Mouse (Mus musculus) forebrain, embryonic 15.5 days (tissue): ENCODE data around the gene Cdh13. TPM values are rescaled to one million over a fixed set of nuclear protein-coding genes. Genes with fewer than 3 reads are reported as not detected.

Source experiments
- ATAC-seq: fragments of 200-750 bp; cut with Nextera tagmentation; replicated peaks from 2 replicates; pipeline ENCODE4 v1.8.0; 2017; ENCODE audit warnings: mild to moderate bottlenecking, moderate TSS enrichment, moderate library complexity
- H3K27ac ChIP-seq: fragments of 300-500 bp; sonication (generic); replicated peaks from 2 replicates; pipeline ENCODE4 v1.5.1; 2015; ENCODE audit warnings: mild to moderate bottlenecking, inconsistent platforms
- H3K27me3 ChIP-seq: fragments of 300-500 bp; sonication (generic); 2 replicates; pipeline ENCODE4 v1.6.1; 2015; ENCODE audit warnings: inconsistent platforms
- H3K36me3 ChIP-seq: fragments of 300-500 bp; sonication (generic); 2 replicates; pipeline ENCODE4 v1.6.1; 2015; ENCODE audit warnings: mild to moderate bottlenecking, inconsistent platforms
- H3K4me1 ChIP-seq: fragments of 300-500 bp; sonication (generic); 2 replicates; pipeline ENCODE4 v1.6.1; 2015; ENCODE audit warnings: inconsistent platforms
- H3K4me2 ChIP-seq: fragments of 300-500 bp; sonication (generic); replicated peaks from 2 replicates; pipeline ENCODE4 v1.6.1; 2015; ENCODE audit warnings: mild to moderate bottlenecking, inconsistent platforms
- H3K4me3 ChIP-seq: fragments of 300-500 bp; sonication (generic); 2 replicates; pipeline ENCODE4 v1.5.1; 2015; ENCODE audit warnings: mild to moderate bottlenecking, inconsistent platforms
- H3K9ac ChIP-seq: fragments of 300-500 bp; sonication (generic); replicated peaks from 2 replicates; pipeline ENCODE4 v1.6.1; 2015; ENCODE audit warnings: mild to moderate bottlenecking, inconsistent platforms
- H3K9me3 ChIP-seq: fragments of 300-500 bp; sonication (generic); 2 replicates; pipeline ENCODE4 v1.6.1; 2016; ENCODE audit warnings: inconsistent platforms
- WGBS: fragments of 180-500 bp; shearing (Covaris S2); methylation state at CpG from one replicate; pipeline ENCODE4 v1.1.7; 2015; ENCODE audit warnings: mixed read lengths; 5-methylcytosine and 5-hydroxymethylcytosine counted together
- polyA plus RNA-seq: library from polyadenylated mRNA; unstranded; fragments of >200 nt; fragmentation: Nextera tagmentation; extraction: Ambion mirVana; gene quantifications from 2 replicates; pipeline ENCODE4 v1.2.1, GENCODE M21; 2015

Gene Cdh13
- polyA plus RNA-seq, 1 experiment from 2014 or later, result 102 TPM

DNA sequence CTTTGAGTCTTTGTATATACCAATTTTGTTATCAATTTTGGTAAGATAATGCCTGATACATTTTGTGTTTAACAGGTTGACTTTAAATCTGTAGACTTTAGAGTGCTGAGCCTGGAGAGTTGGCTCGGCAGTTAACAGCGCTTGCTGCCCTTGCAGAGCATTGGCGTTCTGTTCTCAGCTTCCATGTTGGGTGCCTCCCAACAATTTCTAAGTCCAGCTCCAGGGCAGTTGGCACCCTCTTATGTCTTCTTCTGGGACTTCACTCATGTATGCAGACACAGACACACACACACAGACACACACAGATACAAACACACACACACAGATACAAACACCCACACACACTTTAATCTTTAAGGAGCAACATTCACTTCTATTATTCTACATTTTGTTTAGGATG is 672.6 kb downstream of the Cdh13 start:
- 76% methylated on average over 3 of the region's 3 CpGs for WGBS
- no peak for ATAC-seq
- H3K9ac ChIP-seq, result no peak overlapping the region
- no peaks in the 10 kb centered on the region for H3K36me3 ChIP-seq
- H3K4me3 ChIP-seq, result no peak overlapping the region
- no peaks in the 10 kb centered on the region for H3K9me3 ChIP-seq
- H3K27ac ChIP-seq, result no peak overlapping the region
- no peak overlapping the region for H3K4me2 ChIP-seq
- H3K27me3 ChIP-seq, result no peaks in the 10 kb centered on the region
- peaks cover 8% of the 10 kb centered on the region for H3K4me1 ChIP-seq

DNA sequence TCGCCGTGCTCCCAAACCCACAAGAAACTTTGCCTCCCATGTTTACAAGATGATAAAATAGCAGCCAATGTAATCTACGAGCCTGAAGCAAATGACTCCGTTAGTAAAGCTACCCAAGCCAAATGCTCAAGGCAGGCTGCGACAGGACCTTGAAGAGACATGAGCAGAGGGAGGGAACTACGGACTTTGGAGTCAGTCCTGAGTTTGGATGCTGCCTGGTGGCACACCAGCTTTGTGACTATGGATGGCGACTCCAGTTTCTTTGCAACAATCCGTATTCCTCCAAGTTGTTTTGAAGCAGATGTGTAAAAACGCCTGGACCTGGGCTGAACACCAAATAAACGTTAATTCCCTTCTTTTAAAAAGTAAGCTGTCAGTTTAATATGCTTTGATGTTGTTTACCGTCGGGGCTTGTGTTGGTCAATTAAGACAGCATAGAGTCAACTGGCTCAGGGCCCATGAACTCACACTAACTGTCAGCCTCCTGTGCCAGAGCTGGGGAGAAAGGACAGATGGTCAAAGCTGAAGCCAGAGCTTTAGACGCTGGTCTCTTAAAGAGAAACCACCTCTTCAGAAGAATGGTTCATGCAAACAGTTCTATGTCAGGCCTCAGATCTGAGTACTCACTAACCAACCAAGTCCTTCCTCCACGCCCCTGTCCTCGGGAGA is 678.5 kb downstream of the Cdh13 start:
- H3K9ac ChIP-seq, result no peak overlapping the region
- no peaks in the 10 kb centered on the region for H3K36me3 ChIP-seq
- 0 out of 2 replicates have a peak, but pooled peaks have one; percentile 46 for ATAC-seq
- H3K4me3 ChIP-seq, result no peak overlapping the region
- H3K4me2 ChIP-seq, result no peak overlapping the region
- H3K27me3 ChIP-seq, result no peaks in the 10 kb centered on the region
- no peaks in the 10 kb centered on the region for H3K9me3 ChIP-seq
- WGBS, result 65% methylated on average over 15 of the region's 15 CpGs
- peaks cover 9% of the 10 kb centered on the region; the same call in 1 of the 2 replicates for H3K4me1 ChIP-seq
- H3K27ac ChIP-seq, result no peak overlapping the region

DNA sequence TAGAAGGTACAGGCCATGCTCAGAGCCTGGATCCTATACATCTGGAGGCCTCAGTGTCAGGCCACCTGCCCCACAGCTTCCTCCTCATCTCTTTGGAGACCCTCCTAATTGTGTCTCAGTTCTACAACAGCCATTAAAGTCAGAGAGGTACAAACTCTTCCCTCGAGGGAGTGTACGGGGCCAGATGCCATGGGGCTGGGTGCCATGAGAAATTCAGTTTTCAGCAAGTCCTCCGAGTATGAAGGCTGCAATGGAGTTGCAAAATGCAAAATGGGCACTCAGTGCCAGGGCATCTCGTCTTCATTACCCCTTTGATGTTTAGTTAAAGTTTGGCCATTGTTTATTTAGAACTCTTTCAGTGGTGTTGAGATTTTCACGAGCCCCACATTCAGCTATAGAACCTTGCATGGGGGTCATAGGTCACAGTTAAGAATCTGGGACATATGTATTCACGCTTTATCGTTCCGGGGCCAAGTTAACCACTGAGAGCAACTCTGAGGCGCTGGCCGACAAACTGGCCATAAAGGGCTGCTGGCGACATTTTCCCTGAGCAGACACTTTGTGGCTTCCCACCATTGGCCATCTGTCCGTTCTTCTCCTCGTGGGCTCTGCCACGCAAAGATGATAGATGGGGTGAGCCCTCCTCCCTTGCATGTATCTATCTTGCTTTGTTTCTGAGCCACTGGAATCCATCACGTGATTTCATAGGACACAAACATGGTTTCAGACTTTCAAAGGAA is 681.7 kb downstream of the Cdh13 start:
- H3K9me3 ChIP-seq, result no peaks in the 10 kb centered on the region
- no peak overlapping the region for H3K4me3 ChIP-seq
- peaks cover 9% of the 10 kb centered on the region; the same call in 1 of the 2 replicates for H3K4me1 ChIP-seq
- ATAC-seq, result no peak
- no peaks in the 10 kb centered on the region for H3K36me3 ChIP-seq
- 86% methylated on average over 15 of the region's 15 CpGs for WGBS
- H3K27ac ChIP-seq, result no peak overlapping the region
- no peak overlapping the region for H3K9ac ChIP-seq
- no peaks in the 10 kb centered on the region for H3K27me3 ChIP-seq
- H3K4me2 ChIP-seq, result no peak overlapping the region

DNA sequence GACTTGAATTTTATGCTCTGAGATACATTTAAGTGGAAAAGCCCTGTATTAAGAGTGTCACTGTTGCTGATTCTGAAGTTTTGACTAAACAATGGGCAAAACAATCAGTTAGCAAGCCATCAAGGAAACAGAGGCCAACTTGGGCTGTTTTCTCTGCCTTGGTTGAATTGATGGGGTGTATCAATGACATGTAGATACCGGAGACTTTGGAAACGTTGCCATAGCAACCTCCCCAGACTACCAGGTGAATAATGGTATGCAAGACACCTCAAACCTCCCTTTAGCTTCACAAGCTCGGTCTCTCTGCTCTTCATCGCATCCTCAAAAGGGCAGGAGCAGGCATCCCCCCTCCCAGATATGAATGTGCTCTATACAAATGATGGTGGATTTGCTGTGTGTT is 685.4 kb downstream of the Cdh13 start:
- Histone ChIP-seq H3K4me2 (no peak overlapping the region), H3K27me3 (no peaks in the 10 kb centered on the region), H3K27ac (no peak overlapping the region), H3K36me3 (no peaks in the 10 kb centered on the region), H3K9ac (no peak overlapping the region), H3K4me1 (no peaks in the 10 kb centered on the region), H3K4me3 (no peak overlapping the region), H3K9me3 (no peaks in the 10 kb centered on the region)
- 60% methylated on average over 4 of the region's 4 CpGs for WGBS
- no peak for ATAC-seq

DNA sequence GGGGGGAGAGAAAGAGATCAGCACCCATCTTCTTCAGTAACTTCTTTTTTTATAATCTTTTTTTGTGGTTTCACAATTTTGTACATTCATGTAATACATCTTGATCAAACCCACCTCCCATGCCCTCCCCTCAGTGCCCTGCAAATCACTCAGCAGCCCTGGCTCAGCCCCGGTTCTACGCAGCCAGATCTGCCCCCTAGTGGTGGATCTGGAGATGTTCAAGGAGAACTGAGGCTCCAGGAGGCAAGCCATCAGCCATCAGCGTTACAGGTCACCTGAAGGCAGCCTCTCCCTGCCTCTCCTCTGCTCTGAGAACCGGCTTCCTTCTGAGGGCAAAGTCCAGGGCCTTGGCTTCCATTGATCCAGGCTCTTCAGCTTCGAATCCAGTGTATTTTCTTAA is 696.3 kb downstream of the Cdh13 start:
- Histone ChIP-seq H3K4me3 (no peak overlapping the region), H3K4me1 (no peaks in the 10 kb centered on the region), H3K27ac (no peak overlapping the region), H3K27me3 (no peaks in the 10 kb centered on the region), H3K4me2 (no peak overlapping the region), H3K9me3 (no peaks in the 10 kb centered on the region), H3K9ac (no peak overlapping the region), H3K36me3 (no peaks in the 10 kb centered on the region)
- no peak for ATAC-seq
- 24% methylated on average over 5 of the region's 5 CpGs for WGBS

DNA sequence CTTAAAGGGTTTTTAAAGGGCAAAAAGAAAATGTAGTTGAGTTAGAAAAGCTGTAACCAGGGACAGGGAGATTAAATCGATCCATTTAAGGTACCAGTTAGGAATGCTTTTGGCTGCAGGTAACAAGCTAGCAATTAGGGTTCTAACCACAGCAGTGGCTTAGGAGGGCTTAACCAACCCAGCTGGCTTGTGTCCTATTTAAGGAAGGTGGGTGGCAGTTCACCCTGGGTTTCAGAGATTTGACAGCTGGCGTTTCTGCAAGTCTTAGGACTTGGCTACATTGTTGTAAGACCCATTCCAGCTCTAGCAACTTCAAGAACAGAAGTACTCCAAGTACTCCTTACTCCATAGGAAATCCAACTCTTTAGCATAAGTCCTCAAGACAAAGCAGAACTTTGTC is 700.2 kb downstream of the Cdh13 start:
- Histone ChIP-seq H3K36me3 (no peaks in the 10 kb centered on the region), H3K9me3 (no peaks in the 10 kb centered on the region), H3K9ac (no peak overlapping the region), H3K4me2 (no peak overlapping the region), H3K4me3 (no peak overlapping the region), H3K27ac (no peak overlapping the region), H3K4me1 (no peaks in the 10 kb centered on the region), H3K27me3 (no peaks in the 10 kb centered on the region)
- 85% methylated on average over 2 of the region's 2 CpGs for WGBS
- ATAC-seq, result no peak

DNA sequence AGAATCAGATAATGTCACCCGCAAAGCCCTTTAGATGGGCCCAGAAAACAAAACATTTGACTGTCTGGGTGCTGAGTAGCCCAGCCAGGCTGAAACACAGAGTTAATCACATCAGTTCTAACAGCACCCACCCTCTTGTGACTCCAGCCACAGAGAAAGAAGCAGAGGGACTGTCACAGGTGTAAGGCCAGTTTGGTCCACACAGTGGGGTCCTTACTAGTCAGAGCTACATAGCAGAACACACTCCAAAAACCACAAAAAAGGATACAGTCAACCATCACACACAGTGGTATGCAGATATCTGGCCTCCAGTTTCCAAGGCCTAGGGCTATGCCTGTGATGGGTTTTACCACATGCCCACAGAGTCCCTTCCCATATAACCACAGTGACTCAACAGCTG is 703.3 kb downstream of the Cdh13 start:
- Histone ChIP-seq H3K27ac (no peak overlapping the region), H3K9me3 (no peaks in the 10 kb centered on the region), H3K9ac (no peak overlapping the region), H3K4me2 (no peak overlapping the region), H3K4me1 (no peaks in the 10 kb centered on the region), H3K27me3 (no peaks in the 10 kb centered on the region), H3K4me3 (no peak overlapping the region), H3K36me3 (no peaks in the 10 kb centered on the region)
- WGBS, result 87% methylated on average over 1 of the region's 1 CpGs
- ATAC-seq, result no peak

DNA sequence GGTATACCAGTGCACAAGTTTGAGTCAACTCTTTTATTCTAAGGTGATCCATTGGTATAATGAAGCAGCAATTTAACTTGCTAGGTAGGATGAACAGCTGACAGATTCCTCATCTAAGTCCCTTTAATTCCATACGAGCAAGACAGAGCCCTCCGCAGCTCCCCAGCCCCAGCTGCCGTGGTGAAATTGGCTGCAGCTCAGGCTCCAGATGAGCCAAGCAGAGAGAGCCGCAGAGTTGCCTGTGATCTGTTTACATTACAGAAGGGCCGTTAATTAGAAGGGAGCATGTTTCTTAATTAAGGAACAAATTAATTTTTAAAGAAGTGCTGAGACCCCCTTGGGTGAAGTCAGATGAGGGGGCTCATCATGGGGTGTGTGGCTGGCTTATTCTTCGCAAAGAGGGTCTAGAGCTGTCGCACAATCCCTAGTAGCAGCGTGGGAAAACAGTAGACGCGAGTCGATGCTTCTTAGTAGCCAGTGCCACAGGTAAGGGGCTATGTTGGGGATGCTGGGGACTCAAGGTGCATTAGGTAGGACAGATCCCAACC is 712.2 kb downstream of the Cdh13 start:
- Histone ChIP-seq H3K27ac (no peak overlapping the region), H3K4me3 (no peak overlapping the region), H3K4me2 (no peak overlapping the region), H3K9me3 (no peaks in the 10 kb centered on the region), H3K36me3 (no peaks in the 10 kb centered on the region), H3K27me3 (no peaks in the 10 kb centered on the region), H3K4me1 (peaks cover 5% of the 10 kb centered on the region), H3K9ac (no peak overlapping the region)
- 47% methylated on average over 11 of the region's 11 CpGs for WGBS
- ATAC-seq, result no peak

DNA sequence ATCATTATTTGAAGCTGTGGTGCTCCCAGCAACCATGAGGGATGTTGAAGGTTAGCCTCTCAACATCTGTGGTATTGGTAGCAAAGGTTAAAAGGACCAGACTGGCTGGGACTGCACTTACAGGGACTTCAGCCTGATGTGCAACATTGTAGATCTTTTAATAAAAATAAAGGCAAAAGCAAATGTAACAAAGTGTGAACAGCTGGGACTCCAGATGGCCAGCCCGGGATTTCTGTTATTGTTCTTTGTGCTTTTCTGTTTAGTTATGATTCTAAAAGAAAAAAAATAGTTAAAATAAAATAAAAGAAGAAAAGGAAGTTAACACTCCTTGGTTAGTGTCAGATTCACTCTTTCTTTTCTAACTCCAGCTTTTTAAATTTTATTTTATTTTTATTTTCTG is 717.1 kb downstream of the Cdh13 start:
- WGBS, result 79% methylated on average over 1 of the region's 1 CpGs
- H3K9me3 ChIP-seq, result no peaks in the 10 kb centered on the region

DNA sequence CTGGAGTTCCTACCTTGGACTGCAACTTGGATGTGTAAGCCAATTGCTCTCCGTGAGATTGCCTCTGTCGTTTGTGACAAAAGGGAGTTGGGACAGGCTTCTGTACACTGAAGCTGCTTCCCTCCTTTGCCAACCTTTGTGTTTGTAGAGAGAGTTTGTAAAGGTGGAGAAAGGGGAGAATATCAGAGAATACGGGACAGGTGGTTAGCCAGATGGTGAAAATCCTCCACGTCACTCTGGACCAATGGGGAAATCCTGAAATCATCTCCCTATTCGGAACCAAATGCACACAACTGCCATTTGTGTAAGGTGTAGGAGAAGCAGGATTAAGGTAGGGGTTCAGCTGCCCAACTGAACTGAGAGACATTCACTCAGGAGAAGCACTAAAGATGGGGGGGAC is 721.3 kb downstream of the Cdh13 start:
- H3K27ac ChIP-seq, result no peak overlapping the region
- no peak for ATAC-seq
- no peak overlapping the region for H3K9ac ChIP-seq
- H3K4me2 ChIP-seq, result no peak overlapping the region
- no peak overlapping the region for H3K4me3 ChIP-seq
- WGBS, result 81% methylated on average over 5 of the region's 5 CpGs
- no peaks in the 10 kb centered on the region for H3K4me1 ChIP-seq
- H3K36me3 ChIP-seq, result no peaks in the 10 kb centered on the region
- H3K27me3 ChIP-seq, result no peaks in the 10 kb centered on the region
- no peaks in the 10 kb centered on the region for H3K9me3 ChIP-seq

More for the DNA sequence above, 717.1 kb downstream of the Cdh13 start:
- no peak overlapping the region for H3K4me3 ChIP-seq
- no peak overlapping the region for H3K27ac ChIP-seq
- peaks cover 2% of the 10 kb centered on the region for H3K4me1 ChIP-seq
- no peaks in the 10 kb centered on the region for H3K36me3 ChIP-seq
- H3K9ac ChIP-seq, result no peak overlapping the region
- no peak overlapping the region for H3K4me2 ChIP-seq
- no peak for ATAC-seq
- H3K27me3 ChIP-seq, result no peaks in the 10 kb centered on the region

DNA sequence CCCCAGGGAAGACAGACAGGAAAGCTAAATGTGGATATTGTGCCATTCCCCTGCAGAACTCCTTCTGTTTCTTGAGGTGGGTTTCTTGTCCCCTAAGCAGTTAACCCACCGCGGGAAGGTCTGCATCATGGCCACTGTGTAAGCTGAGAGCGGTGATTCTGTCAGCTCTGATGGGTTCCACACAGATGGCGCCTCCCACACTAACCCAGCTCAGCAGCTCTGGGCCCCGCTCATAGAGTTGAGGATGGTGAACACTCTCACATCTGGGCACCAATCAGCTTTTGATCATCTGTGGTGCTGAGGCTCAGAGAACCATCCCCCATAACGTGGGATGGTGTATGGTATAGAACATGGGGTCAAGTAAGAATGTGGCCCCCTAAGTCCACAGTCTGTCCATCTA is 735.1 kb downstream of the Cdh13 start:
- no peak for ATAC-seq
- Histone ChIP-seq H3K27ac (no peak overlapping the region), H3K36me3 (no peaks in the 10 kb centered on the region), H3K9ac (no peak overlapping the region), H3K4me1 (peaks cover 16% of the 10 kb centered on the region), H3K9me3 (no peaks in the 10 kb centered on the region), H3K4me2 (no peak overlapping the region), H3K27me3 (no peaks in the 10 kb centered on the region), H3K4me3 (no peak overlapping the region)
- WGBS, result 85% methylated on average over 6 of the region's 6 CpGs

DNA sequence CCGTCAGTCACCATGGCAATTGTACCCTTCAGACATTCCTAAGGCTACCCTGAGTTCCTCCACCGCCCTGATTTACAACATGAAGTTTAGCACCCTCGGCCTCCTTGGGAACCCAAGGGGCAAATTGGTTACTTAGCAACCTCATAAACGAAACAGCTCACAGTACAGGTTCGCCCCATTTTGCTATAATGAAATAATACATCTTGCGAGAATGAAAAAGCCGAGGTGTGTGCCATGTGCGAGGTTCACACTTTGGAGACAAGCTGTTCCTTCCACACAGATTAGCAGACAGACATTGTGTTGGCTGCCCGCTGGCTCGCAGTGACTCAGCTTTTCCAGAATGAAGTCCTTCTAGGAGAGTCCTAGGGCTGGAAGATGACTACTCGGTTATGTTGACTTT is 737.2 kb downstream of the Cdh13 start:
- Histone ChIP-seq H3K27ac (0 out of 2 replicates have a peak overlapping the region, but pooled peaks have one; percentile 28), H3K36me3 (no peaks in the 10 kb centered on the region), H3K4me2 (no peak overlapping the region), H3K4me1 (peaks cover 16% of the 10 kb centered on the region), H3K9ac (no peak overlapping the region), H3K4me3 (no peak overlapping the region), H3K9me3 (no peaks in the 10 kb centered on the region), H3K27me3 (no peaks in the 10 kb centered on the region)
- WGBS, result 52% methylated on average over 11 of the region's 11 CpGs
- peak; percentile 61 for ATAC-seq
